Mouse (Mus musculus) thymus, postnatal 25 days (tissue): ENCODE measurements around the gene Ip6k3.

Source experiments
- DNase-seq: peaks from one replicate; pipeline ENCODE4 v3.0.0; 2022

Ip6k3 gene

DNA sequence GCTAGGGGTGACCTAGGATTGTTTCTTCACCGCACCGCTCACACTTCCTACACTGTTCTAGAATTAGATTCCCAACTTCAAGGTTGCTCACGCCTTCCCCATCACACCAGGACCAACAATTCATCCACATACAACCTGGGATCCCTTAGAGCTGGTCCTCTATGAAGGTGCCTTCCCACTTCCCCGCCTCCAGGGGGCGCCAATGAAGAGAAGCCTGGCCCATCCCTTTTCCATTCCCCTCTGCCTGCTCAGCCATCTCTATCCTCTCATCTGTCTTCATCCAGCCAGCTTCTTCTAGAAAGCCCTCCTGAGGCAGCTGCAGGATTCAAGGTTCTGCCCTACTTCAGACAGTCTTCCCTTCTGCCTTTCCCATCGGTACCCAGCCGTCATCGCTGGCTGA lies 16.2 kb downstream of the Ip6k3 start:
- DNase-seq = peak; percentile 39

DNA sequence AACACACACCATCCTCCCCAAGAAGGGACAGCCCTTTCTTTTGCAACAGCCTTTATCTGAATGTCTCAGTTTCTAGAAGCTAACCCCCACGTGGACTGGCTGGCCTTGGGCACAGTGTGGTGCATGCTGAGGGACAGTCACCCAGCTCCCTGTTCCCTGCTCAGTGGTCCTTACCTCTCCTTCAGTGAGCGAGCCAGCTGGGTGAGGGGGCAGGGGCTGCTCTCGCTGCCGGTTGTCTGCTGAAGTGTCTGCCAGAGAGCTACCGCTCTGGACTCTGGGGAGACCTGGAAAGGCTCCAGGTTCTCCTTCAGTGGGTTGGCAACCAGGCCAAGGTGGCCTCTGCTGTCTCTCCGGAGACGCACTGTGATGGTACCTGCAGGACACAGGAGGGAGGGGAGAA lies 16.7 kb downstream of the Ip6k3 start:
- no peak for DNase-seq

DNA sequence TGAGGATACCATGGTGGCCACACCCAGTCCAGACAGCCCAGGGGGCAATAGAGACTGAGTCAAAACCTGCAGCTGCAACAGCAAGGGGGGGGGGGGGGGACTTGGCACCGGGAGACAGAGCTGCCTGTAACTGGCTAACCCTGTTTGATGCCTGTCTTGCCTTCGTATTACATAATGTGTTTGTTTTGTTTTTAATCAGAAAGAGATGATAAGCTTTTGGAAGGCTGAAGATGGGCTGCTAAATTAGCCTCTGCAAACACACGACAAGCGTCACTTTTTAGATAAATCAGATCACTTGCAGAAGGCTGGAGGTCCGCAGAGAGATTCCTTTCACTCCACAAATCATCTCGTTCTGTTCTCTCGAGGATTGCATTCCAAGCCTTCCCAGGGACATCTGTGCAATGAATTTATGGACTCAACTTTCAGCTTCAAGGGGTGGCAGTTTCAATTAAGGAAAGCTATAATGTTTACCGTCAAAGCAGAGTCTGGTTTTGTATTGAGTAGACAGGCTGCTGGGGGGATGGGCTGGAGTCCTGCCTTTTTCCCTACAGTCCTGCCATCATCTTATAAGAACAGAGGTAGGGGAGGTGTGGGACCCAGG lies 21.2 kb downstream of the Ip6k3 start:
- DNase-seq = no peak

DNA sequence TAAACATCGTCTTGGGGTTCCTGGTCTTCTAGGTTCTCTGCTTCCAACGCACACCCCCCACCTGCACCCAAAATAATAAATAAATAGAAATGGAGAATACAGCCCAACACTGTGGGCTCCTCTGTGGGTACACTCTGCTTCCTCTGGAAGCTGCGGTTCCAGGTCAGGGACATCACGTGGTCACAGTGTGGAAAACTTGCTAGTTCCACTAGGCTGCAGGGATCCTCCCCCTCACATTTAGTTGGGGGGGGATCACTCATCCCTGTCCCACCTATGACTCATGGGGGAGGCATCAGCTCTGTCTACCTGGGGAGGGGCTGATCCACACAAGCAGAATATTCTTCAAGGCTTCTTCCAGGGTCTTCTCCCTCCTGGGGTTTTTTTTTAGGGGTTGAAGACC lies 23.4 kb downstream of the Ip6k3 start:
- no peak for DNase-seq

DNA sequence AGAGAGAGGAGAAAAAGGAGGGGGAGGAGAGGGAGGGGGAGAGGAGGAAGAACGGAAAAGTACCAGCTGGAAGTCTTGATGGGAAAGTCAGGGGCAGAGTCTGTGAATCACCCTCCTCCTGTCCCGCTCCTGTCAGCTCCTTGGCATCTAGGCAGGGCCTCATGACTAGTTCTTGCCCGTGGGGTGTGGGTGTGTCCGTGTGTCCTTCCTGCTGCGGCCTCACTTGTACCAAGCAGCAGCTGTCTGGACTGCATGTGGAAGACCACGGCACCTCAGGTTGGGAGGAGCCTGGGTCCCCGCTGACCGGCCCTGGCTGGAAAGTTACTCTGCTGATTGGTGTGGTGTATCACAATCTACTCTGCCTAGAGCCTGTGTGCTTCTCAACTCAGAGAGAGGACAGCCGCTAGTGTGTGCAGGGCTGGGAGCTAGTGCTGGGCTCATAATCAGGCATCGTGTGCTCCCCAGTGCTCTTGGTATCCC lies 25.6 kb downstream of the Ip6k3 start:
- no peak for DNase-seq

DNA sequence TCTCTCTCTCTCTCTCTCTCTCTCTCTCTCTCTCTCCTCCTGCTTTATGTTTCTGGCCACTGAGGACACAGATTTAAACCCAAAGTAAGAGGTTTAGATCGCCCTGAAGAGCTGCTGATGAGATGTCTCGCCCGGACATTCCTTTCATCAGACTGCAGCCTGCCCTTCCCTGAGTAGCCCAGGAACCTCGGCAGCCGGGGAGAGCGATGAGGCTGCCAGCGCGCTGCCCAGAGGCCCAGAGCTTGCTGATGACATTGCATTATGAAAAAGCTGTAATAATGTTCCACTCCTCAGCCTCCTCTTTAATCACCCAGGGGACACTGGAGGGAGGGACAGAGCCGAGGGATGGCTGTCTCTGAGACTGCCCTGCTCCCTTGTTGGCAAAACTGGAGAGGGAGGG lies 27.3 kb downstream of the Ip6k3 start:
- no peak for DNase-seq

DNA sequence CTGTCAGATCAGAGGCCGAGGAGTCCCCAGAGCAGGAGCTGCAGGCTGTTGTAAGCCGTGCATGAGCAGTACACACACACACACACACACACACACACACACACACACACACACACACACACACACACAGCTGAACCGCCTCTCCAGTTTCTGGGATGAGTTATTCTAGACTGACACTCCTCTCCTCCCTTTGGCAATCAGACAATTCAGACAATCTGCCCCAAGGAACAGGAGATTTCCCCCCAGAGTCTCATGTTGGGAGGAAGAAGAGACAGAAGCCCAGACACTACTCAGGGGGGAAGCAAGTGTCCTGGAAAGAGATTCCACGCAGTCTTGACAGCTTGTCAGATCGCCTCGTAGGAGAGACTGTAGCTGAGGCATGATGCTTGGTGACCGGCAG lies 28.3 kb downstream of the Ip6k3 start:
- DNase-seq = no peak

DNA sequence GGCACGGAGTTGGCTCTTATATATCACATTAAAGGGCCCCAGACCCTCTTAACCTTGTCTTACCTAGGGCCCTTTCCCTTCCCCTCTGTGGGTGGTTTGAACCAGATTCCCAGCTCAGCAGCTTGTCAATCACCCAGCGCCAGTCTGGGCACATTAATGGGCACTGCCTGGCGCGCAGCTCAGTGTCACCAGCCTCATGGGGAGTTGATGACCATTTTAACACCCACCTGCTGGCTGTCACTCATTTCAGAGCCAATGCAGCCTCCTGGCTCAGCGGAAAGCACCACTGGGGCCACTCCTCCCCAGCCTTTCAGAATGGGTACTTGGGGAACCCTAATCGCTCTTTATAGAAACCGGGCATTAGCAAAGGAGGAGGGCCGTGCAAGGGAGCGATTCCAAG lies 29.2 kb downstream of the Ip6k3 start:
- no peak for DNase-seq

DNA sequence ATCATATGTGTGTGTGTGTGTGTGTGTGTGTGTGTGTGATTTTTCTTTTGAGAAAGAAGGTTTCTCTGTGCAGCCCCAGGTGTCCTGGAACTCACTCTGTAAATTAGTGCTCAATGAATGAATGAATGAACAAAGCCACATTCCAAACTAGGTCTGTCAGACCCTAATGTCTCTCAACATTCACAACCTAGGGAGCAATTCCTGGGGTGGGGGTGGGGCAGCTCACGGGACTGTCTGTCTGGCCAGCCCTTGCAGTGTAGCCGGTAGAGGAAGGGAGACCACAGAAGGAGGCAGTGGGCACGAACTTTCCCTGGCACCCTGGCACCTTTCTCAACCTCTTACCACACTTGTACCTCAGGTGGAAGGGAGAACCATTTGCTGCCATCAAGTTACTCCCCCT lies 32.9 kb downstream of the Ip6k3 start:
- no peak for DNase-seq

DNA sequence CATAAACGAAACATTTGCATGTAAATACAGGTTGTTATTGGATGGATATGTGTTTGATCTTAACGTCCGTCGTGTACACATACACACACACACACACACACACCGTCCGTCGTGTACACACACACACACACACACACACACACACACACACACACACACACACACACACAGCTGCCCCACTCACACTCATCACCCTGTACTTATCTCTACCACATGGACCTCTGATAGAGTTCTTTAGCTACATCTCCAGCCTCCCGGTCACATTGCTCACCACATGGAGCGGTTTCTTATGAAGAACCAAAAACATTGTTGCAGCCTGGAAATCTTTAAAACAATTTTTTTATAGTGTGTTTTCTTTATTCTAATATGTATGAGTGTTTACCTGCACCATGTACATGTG lies 33.4 kb downstream of the Ip6k3 start:
- DNase-seq = no peak

DNA sequence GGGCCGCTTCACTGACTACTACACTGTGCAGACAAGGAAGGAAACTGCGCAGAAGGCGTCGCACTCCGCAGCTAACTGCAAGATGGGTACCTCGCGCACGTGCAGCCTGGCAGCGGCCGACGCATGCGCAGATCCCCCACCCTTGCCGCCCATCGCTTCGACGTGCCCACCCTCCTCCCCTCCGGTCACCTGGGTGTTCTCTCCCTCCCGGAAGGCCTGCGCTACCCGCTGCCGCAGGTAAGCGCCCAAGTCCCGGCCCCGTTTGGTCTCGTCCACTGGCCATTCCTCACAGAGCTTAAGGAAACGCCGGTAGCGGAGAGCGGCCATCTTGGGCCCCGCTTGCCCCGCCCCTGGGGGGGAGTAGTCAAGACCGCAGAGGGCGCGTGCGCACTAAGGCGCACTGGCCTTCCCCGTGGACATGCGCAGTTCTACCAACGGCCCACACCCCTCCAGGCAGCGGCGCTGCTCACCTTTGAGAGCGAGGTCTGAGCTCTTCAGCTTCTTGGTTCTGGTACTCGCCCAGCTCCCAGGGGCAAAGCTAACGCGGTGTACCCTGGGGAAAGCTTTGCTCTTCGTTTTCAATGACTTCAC lies 33.9 kb downstream of the Ip6k3 start, which contains the start of gene Uqcc2:
Gene Uqcc2, minus strand, starts transcription at position 366 of the 591 bp plus-strand sequence.
- DNase-seq = peak; percentile 98

DNA sequence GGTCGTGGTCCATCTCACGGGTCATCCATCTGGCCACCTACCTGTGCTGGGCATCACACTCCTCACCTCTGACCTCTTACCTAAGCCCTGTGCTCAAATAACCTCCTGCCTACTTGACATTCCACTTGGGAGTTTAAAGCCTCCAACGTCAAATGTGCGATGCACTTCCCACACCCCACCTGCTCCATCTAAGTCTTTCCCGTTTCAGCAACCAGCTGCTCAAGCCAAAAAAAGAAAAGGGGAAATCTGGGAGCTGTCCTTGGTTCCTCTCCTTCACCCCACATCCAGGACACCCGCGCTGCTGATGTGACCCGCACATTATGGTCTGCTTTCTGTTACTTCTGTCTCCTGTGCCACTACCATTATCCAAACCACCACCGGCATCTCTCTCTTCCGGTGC lies 35.4 kb downstream of the Ip6k3 start:
- DNase-seq = no peak

DNA sequence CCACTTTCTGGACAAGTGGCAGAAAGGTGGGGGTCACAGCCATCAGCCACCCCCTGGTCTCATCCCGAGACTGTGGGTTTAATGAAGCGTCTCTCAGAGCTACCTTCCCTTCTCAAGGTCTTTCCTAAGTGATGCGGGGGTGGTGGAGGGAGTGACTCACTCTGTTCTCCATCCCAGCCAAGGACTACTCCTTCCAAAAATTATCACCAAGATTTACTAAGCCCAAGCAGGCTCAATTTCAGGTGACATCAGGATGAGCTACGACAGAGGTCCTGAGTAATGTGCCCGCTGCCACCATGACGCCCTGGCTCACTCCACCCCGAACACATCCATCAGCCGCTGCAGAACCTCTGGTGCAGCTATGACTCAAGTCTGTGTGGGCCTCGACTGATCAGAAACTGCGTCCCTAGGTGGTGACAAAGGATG lies 36.3 kb downstream of the Ip6k3 start:
- DNase-seq = no peak

DNA sequence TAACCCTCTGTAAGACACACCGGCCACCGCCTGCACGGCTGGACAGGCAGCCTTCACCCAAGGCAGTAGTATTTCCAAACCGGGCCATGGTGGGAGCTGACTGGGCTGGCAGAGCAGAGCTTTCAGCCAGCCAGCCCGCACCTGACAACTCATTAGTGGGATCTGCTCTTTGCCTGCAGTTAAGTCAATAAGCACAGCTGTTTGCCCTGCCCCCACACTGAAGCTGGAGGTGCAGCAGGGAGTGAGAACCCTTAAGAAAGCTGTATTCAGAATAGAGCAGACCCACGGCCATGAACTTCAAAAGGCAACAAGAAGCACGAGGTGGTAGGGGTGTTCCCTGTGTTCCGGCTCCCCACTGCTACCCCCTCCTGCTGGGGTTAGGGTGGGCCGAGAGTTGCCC lies 37.3 kb downstream of the Ip6k3 start:
- DNase-seq = peak; percentile 62

DNA sequence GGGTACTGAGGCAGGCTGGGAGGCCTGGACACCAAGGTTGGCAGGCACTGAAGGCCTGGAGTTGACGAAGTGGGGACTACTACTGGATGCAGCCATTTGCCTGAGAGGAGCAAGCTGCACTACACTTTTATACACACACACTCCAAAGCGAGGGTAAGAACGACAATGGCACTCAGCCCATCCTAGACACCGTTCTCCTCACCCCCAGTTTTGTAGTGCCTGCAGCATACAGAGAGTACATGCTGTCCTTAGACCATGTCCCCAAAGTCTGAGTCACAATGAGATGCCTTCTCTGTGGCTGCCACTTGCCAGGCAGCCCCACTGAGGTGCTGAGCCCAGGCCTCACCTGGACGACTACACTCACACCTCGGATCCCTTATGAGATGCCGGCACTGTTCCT lies 37.8 kb downstream of the Ip6k3 start:
- DNase-seq = no peak

DNA sequence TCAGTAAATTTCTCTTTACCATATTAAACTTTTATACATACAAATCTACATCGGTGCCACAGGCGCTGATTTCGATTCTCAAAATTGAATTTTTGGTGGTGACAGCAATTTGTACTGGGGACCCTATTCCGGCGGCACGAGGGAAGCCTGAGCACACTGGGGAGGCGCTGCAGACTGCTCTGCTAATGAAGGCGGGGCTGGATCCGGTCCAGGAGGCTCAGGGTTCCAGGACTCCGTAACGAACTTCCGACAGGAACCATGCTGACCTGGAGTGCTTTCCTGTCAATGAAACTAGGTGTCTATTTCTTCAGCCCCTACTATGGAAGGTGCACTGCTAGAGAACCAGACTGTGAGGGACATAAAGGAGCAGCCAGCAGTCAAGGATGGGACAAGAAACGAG lies 38.3 kb downstream of the Ip6k3 start:
- no peak for DNase-seq

DNA sequence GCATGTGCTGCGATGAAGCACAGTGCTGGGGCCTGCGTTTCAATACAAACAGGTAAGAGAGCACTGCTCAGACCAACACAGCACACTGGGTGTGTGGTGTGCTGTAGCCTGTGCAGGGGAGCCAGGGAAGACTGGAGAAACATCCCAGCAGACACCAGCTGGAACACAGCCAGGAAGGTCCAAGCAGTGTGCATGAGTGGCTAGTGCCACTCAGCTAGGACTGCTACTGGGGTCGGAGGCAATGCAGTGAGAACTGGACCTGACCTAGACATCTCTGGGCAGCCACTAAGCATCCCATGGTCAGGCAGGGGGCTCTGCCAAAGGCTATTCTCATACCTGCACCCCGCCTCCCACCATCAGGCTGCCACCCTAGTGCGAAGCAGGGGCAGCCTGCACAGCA lies 39.4 kb downstream of the Ip6k3 start:
- no peak for DNase-seq

DNA sequence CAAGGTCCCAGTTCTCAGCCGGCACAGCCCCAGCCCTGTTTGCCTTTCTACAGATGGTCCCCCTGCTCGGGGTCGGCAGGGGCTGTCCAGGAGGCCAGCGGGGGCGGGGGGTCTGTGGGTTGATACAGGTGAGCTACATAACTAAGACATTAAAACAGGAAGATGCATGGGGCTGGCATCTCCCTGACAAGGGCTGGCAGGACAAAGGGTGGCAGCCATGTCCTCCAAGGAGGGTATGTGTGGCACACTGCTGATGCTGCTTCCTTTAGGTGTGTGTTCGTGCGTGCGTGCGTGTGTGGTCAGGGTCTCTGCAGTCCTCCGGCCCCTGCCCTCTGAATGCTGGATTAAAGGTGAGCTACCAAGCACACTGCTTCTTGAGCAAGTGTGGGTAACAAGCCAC lies 40.6 kb downstream of the Ip6k3 start:
- DNase-seq = no peak

DNA sequence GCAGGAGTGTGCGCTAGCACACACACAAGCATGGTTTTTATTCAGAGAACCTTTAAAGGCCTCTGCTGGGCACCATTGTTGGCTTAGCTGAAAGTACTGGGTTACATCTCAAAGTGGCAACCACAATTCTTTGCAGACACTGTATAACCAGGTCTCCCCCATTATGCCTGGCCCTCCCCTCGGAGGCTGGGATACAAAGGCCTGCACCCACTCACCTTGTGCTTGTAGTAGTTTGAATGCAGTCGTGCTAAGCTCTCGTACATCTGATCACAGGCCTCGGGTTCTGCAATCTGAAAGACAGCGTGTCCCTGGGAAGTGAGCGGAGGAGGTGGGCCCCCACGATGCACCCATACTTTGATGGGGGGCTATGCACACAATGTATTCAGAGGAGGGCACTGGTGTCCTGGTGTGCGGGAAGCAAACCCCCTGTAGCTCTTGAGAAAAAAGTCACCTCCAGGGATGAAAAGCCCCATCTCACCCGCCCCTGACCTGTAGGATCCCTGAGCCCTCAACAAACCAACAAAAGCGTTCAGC lies 41.9 kb downstream of the Ip6k3 start:
- no peak for DNase-seq

DNA sequence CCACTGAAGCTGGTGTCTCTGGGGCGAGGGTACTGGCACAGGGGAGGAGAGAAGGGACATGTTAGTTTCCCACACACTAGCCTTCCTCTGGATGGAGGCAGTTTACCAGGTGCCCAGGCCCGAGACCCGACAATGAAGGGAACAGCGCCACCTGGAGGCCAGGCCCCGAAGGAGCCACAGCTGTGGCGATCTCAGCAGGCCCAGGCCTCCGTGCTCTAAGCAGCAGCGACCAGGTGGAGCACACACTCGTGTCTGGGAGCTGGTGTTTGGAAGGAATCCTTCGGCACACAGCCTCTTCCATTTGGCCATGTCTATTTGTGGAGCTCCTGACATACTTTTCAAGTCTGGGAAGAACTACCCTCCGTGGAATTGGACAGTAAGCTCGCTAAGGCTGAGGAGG lies 42.4 kb downstream of the Ip6k3 start:
- DNase-seq = peak; percentile 80

DNA sequence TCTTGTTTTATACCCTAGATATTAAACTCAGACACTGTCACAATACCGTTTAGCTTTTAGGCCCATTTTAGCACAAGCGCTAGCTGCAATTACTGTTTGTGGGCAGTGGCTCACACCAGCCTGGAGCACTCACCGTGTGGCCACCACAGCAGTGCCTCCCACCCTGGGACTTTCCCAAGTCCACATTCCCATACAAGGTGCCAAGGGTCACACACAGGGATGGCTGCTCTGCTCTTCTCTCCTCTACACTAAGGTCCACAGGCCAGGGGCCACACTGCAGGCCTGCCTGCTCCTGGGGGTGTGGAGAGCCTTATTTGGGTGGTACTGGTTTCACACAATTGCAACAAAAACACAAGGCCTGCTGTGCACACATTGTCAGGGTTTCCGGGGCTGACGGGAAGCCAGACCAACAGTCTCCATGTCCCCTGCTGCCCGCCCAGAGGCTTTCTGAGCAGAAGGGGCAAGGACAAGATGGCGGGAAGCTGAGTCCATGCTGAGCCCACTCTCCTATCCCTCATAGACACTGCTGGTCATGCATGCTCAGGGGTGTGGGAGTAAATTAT lies 43.7 kb downstream of the Ip6k3 start:
- DNase-seq = no peak

DNA sequence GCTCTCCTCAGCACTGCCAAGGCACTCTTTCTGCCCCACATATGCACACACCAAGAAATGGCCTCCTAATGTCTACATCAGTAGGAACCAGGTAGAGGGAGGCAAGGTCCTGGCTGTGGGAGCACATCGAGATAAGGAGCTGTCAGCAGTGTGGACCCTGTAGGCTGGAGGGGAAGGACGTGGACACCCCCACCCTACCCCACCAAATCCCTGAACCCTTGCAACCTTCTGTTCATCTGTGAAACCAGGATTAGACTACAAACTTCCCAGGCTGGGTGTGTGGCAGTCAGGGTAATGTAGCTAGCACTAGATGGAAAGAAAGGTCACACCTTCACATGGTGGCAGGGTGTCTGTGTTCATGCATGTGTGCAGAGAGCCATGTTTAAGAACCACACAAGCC lies 44.5 kb downstream of the Ip6k3 start:
- DNase-seq = no peak

DNA sequence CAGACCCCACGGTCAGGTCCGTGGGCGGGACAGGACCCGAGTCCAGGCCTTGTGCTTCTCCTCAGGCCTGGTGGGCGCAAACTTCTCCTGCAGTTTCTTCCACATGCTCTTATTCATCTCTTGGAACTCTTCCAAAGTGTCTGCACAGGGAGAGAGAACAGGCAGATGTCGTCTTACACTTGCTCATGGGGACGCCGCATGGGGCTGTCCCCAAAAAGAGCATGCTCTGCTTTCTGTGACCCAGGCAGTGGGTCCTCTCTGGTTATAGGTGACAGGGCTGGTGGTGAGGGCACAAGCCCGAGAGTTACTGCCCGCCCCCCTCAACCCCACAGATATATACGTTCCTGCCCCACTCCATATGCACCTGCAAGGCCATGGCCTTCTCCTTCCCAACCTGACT lies 44.9 kb downstream of the Ip6k3 start:
- DNase-seq = no peak

DNA sequence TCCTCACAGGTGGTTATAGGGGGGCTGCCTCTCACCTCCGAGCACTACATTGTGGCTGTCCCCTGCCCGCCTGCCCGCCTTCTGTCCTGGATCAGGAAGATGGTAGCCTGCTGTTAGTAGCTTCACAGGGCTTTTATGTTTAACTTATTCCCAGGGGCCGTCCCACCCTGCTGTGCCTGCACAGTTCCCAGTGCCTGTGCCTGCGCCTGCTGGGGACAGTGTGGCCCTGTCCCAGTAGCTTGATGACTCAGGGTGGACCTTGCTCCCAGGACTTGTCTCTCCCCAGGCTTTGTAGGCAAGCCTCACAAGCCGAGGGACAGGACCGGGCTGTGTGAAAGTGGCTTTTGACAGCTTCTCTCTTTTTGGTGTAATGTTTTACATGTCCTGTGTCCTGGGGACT lies 45.8 kb downstream of the Ip6k3 start:
- no peak for DNase-seq

DNA sequence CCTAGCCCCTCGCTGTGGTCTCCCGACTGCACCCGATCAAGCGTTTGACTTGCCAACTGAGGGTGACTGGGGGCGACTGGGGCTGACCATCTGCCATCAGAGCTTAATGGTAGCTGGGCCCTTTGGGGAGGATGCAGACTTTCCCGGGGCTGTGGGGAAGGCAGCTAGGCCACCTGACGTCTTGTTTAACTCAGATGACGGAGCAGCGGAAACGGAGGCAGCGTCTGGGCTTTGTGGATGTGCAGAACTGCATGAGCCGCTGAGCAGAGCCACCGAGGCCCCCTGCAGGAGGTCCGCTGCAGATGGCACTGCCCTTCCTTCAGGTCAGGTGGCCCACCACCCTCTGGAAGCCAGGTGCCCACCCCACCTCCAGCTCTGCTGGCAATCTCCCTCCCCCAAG lies 46.3 kb downstream of the Ip6k3 start:
- no peak for DNase-seq
